Mouse (Mus musculus): Measurements from ENCODE around the gene Gas2l1. TPM values are rescaled to one million over a fixed set of nuclear protein-coding genes. Genes with fewer than 3 reads are reported as not detected.

Gas2l1 gene
- total RNA-seq, 2 experiments from 2014 or later: 25.1 to 28.5 TPM

Small RNA genes lying within 50 kb of the gene (microRNA-seq; reads per million reads assigned to microRNA genes)
- gene Gm47296: not detected

Other genes starting within 250 kb of the Gas2l1 start
- gene Nf2, start 215.8 kb downstream of the Gas2l1 start, total RNA-seq (2021): 10 to 100 TPM; 56.2 to 56.8 TPM
- 1 to 10 TPM; 4.0 to 4.1 TPM for gene Nipsnap1, start 191.4 kb downstream of the Gas2l1 start, total RNA-seq (2021)
- 10 to 100 TPM; 18.2 to 19.6 TPM for gene Thoc5, start 170.0 kb downstream of the Gas2l1 start, total RNA-seq (2021)
- under 1 TPM; 0.08 to 0.17 TPM for gene Nefh, start 117.3 kb downstream of the Gas2l1 start, total RNA-seq (2021)
- gene Ap1b1, start 78.5 kb downstream of the Gas2l1 start, total RNA-seq (2021): 10 to 100 TPM; 46.5 to 58.0 TPM
- gene Rasl10a, start 7.2 kb downstream of the Gas2l1 start, total RNA-seq (2021): 1 to 10 TPM; 1.9 to 2.8 TPM
- 10 to 100 TPM; 25.7 to 25.8 TPM for gene Rhbdd3, start 33.6 kb upstream of the Gas2l1 start, total RNA-seq (2021)
- 100 to 1,000 TPM; 205 to 243 TPM for gene Ewsr1, start 33.9 kb upstream of the Gas2l1 start, total RNA-seq (2021)
- gene Emid1, start 86.9 kb upstream of the Gas2l1 start, total RNA-seq (2021): 10 to 100 TPM; 17.4 to 20.4 TPM
- gene Kremen1, start 196.2 kb upstream of the Gas2l1 start, total RNA-seq (2021): 100 to 1,000 TPM in 1 of 2 experiments, 10 to 100 TPM in 1; 99.8 to 106 TPM

All from gastrocnemius, postnatal 4 days (tissue).